Mouse (Mus musculus) heart, embryonic 11.5 days (tissue): ENCODE results near the gene Phyhipl. TPM values are rescaled to one million over a fixed set of nuclear protein-coding genes. Genes with fewer than 3 reads are reported as not detected.

Experiments
- ATAC-seq: fragments of 200-750 bp; cut with Nextera tagmentation; replicated peaks from 2 replicates; pipeline ENCODE4 v1.8.0; 2017; ENCODE audit warnings: moderate library complexity; ENCODE audit not compliant: insufficient number of reproducible peaks, low FRiP score, low TSS enrichment
- H3K27ac ChIP-seq: fragments of 300-500 bp; sonication (generic); 2 replicates; pipeline ENCODE4 v1.5.1; 2014; ENCODE audit warnings: mild to moderate bottlenecking, low read depth, low read length
- H3K27me3 ChIP-seq: fragments of 300-500 bp; sonication (generic); 2 replicates; pipeline ENCODE4 v1.6.1; 2014; ENCODE audit warnings: mild to moderate bottlenecking, low read length, mixed read lengths; ENCODE audit not compliant: control insufficient read depth, insufficient read depth
- H3K36me3 ChIP-seq: fragments of 300-500 bp; sonication (generic); 2 replicates; pipeline ENCODE4 v1.6.1; 2014; ENCODE audit warnings: mild to moderate bottlenecking, low read length, moderate library complexity, mixed read lengths; ENCODE audit not compliant: control insufficient read depth, insufficient read depth
- H3K4me1 ChIP-seq: fragments of 300-500 bp; sonication (generic); 2 replicates; pipeline ENCODE4 v1.6.1; 2014; ENCODE audit warnings: low read length; ENCODE audit not compliant: control insufficient read depth, insufficient read depth
- H3K4me2 ChIP-seq: fragments of 300-500 bp; sonication (generic); 2 replicates; pipeline ENCODE4 v1.6.1; 2014; ENCODE audit warnings: mild to moderate bottlenecking, moderate library complexity
- H3K4me3 ChIP-seq: fragments of 300-500 bp; sonication (generic); 2 replicates; pipeline ENCODE4 v1.5.1; 2014; ENCODE audit warnings: low read depth, low read length
- H3K9ac ChIP-seq: fragments of 300-500 bp; sonication (generic); 2 replicates; pipeline ENCODE4 v1.6.1; 2014; ENCODE audit warnings: mild to moderate bottlenecking, low read depth, low read length, moderate library complexity
- H3K9me3 ChIP-seq: fragments of 300-500 bp; sonication (generic); replicated peaks from 2 replicates; pipeline ENCODE4 v1.6.1; 2016; ENCODE audit warnings: low read length; ENCODE audit not compliant: control insufficient read depth
- WGBS: fragments of 180-500 bp; shearing (Covaris S2); extraction: QIAGEN DNeasy Blood & Tissue Kit; methylation state at CpG from one replicate; pipeline ENCODE4 v1.1.7; 2014; ENCODE audit not compliant: insufficient replicate concordance; 5-methylcytosine and 5-hydroxymethylcytosine counted together
- polyA plus RNA-seq: library from polyadenylated mRNA; unstranded; fragments of >200 nt; fragmentation: Nextera tagmentation; extraction: Ambion mirVana; gene quantifications from 2 replicates; pipeline ENCODE4 v1.2.1, GENCODE M21; 2014

The Phyhipl gene
- polyA plus RNA-seq, 1 experiment from 2014 or later: 2.6 TPM

DNA sequence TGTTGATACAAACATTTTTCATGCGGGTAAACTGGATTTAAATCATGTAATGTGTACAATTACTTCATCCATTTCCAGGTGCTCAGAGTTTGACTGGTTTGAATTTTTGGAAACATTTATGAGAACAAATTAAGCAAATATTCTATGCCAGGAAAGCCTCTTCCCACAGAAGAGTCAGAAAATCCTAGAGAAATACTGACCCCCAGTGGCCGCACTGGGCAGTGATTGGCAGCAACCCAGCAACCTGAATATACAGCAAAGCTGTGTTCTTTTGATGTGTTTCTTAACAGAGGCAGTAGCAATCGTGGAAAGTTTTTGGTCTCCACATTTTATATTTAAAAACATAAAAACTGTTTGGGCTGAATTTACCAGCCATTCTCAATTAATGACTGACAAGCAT lies 92.1 kb downstream of the Phyhipl start:
- Histone ChIP-seq H3K4me3 (no peak overlapping the region), H3K9me3 (no peaks in the 10 kb centered on the region), H3K4me1 (no peaks in the 10 kb centered on the region), H3K27ac (no peak overlapping the region), H3K9ac (no peak overlapping the region), H3K36me3 (no peaks in the 10 kb centered on the region), H3K27me3 (no peaks in the 10 kb centered on the region), H3K4me2 (no peak overlapping the region)
- ATAC-seq: no peak
- WGBS: 25% methylated on average over 3 of the region's 3 CpGs

- Histone ChIP-seq H3K4me3 (no peak overlapping the region), H3K9ac (no peak overlapping the region), H3K36me3 (no peaks in the 10 kb centered on the region), H3K27me3 (no peaks in the 10 kb centered on the region), H3K9me3 (no peaks in the 10 kb centered on the region), H3K27ac (no peak overlapping the region), H3K4me1 (no peaks in the 10 kb centered on the region), H3K4me2 (no peak overlapping the region)
- WGBS: 79% methylated on average over 3 of the region's 3 CpGs
- ATAC-seq: no peak
Observed at GRCm38 (mm10) chr10:70552531-70552930, 103.2 kb downstream of the Phyhipl start.

DNA sequence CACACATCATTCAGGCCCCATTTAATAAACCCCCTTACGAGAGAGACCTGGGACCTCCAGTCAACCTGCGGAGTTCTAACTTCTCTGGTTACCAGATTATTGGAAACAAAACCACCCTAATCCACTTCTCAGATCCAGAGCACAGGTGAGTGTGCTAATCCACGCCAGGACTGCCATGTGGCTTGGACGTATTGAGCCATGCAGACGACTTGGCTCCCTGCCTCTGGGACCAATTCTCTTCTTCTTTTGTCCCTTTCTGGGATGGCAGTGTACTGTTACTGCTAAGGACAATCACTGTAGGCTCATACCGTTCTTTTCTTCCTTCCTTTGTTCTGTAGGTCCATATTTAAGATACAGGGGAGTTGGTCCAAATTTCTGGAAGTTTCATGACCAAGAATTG lies 112.9 kb downstream of the Phyhipl start:
- Histone ChIP-seq H3K27me3 (no peaks in the 10 kb centered on the region), H3K4me2 (no peak overlapping the region), H3K4me3 (no peak overlapping the region), H3K36me3 (no peaks in the 10 kb centered on the region), H3K4me1 (no peaks in the 10 kb centered on the region), H3K9ac (no peak overlapping the region), H3K9me3 (no peaks in the 10 kb centered on the region), H3K27ac (no peak overlapping the region)
- no peak for ATAC-seq
- WGBS: 78% methylated on average over 6 of the region's 6 CpGs

GRCm38 (mm10) chr10:70540456-70541195 lies 115.1 kb downstream of the Phyhipl start:
- Histone ChIP-seq H3K9ac (no peak overlapping the region), H3K4me2 (no peak overlapping the region), H3K27me3 (no peaks in the 10 kb centered on the region), H3K4me3 (no peak overlapping the region), H3K27ac (no peak overlapping the region), H3K4me1 (no peaks in the 10 kb centered on the region), H3K36me3 (peaks cover 4% of the 10 kb centered on the region; the same call in 1 of the 2 replicates), H3K9me3 (no peaks in the 10 kb centered on the region)
- 81% methylated on average over 9 of the region's 9 CpGs for WGBS
- ATAC-seq: no peak

DNA sequence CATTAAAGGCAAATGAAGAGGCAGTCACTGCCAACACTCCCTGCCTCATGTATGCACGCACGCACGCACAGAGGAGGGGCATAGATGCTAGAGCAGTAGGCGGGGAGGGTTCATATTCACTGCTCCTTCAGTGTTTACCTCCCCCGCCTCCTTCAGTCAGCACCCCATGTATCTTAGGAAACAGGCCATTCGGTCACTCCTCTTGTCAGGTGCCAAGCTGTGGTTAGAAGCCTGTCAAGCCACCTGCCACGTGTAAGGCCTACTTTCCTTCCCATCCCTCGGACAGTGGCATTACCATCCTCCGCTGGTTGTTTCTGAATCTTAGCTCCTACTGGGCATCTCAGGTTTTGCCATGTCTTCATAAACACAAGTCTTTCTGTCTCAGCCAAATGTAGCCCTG lies 116.5 kb downstream of the Phyhipl start:
- WGBS: 81% methylated on average over 9 of the region's 9 CpGs
- no peak for ATAC-seq

DNA sequence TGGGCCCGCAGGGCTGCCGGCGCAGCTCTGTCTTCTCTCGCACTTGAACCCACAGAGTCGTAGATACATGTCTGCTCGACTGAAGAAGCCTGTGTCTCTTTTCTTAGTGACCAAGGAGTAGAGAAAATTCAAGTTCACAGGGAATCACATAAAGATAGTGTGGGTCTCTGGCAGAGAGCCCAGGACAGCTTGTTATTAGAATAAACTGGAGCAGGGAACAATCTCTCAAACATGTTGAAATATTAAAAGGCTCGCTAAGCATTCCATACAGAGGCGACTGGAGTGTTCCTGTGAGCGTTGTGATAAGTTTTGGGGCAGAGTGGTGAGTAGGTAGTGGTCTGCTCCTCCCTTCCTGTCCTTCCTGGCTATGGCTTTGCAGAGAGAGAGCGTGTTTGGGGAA lies 118.1 kb downstream of the Phyhipl start:
- no peak overlapping the region for H3K4me2 ChIP-seq
- no peaks in the 10 kb centered on the region for H3K27me3 ChIP-seq
- no peak overlapping the region for H3K4me3 ChIP-seq
- no peaks in the 10 kb centered on the region for H3K9me3 ChIP-seq
- peaks cover 7% of the 10 kb centered on the region for H3K36me3 ChIP-seq
- H3K9ac ChIP-seq: no peak overlapping the region
- 75% methylated on average over 10 of the region's 10 CpGs for WGBS
- no peak overlapping the region for H3K27ac ChIP-seq
- H3K4me1 ChIP-seq: no peaks in the 10 kb centered on the region
- no peak for ATAC-seq

More for the DNA sequence above, 116.5 kb downstream of the Phyhipl start:
- Histone ChIP-seq H3K4me2 (no peak overlapping the region), H3K27ac (no peak overlapping the region), H3K4me1 (no peaks in the 10 kb centered on the region), H3K36me3 (peaks cover 7% of the 10 kb centered on the region), H3K9me3 (no peaks in the 10 kb centered on the region), H3K27me3 (no peaks in the 10 kb centered on the region), H3K4me3 (no peak overlapping the region), H3K9ac (no peak overlapping the region)

DNA sequence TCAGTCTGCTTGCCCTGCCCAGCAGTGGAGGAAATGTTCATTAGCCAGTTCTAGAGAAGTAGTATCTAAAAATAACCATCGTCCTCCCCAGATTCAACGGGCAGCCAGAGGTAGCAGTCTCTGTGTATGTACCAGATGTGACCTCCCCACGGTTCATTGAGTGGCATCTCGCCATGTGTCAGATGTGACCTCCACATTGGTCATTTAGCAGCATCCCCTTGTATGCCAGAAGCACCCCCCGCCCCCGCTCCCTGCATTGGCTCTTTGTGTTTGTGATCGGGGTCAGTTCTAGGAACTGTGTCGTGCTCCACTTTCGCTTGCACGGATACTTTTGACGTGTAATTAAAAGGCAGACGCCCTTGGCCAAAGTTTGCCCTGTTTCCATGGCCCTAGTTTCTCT lies 120.4 kb downstream of the Phyhipl start:
- no peak overlapping the region for H3K9ac ChIP-seq
- H3K9me3 ChIP-seq: no peaks in the 10 kb centered on the region
- WGBS: 82% methylated on average over 12 of the region's 12 CpGs
- no peak overlapping the region for H3K4me3 ChIP-seq
- ATAC-seq: no peak
- H3K4me2 ChIP-seq: no peak overlapping the region
- H3K4me1 ChIP-seq: no peaks in the 10 kb centered on the region
- no peaks in the 10 kb centered on the region for H3K27me3 ChIP-seq
- no peak overlapping the region for H3K27ac ChIP-seq
- peaks cover 7% of the 10 kb centered on the region for H3K36me3 ChIP-seq

- no peaks in the 10 kb centered on the region for H3K4me1 ChIP-seq
- no peak overlapping the region for H3K27ac ChIP-seq
- no peak overlapping the region for H3K9ac ChIP-seq
- peaks cover 7% of the 10 kb centered on the region for H3K36me3 ChIP-seq
- 85% methylated on average over 10 of the region's 10 CpGs for WGBS
- H3K27me3 ChIP-seq: no peaks in the 10 kb centered on the region
- H3K9me3 ChIP-seq: no peaks in the 10 kb centered on the region
- no peak for ATAC-seq
- H3K4me3 ChIP-seq: no peak overlapping the region
- no peak overlapping the region for H3K4me2 ChIP-seq
Observed at GRCm38 (mm10) chr10:70534571-70534970, 121.2 kb downstream of the Phyhipl start.

DNA sequence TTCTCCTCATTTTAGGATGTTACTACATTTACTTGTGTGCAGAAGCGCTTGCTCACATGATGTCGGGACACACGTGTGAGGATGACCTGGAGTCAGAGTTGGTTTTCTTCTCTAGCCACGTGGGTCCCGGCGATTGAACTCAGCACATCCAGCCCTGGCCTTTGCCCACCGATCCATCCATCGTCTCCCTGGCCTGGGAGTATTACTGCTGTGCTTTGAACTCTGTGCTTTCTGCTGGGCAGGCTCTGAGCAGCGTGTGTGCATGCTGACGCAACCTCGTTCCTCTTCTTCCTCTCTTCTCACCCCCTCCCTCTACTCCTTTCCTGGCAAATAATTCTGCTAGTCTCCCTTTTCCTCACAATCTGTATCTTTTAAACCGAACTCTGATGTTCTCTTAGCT lies 121.8 kb downstream of the Phyhipl start:
- Histone ChIP-seq H3K9ac (no peak overlapping the region), H3K4me1 (no peaks in the 10 kb centered on the region), H3K27me3 (no peaks in the 10 kb centered on the region), H3K36me3 (peaks cover 7% of the 10 kb centered on the region), H3K27ac (no peak overlapping the region), H3K4me3 (no peak overlapping the region), H3K4me2 (no peak overlapping the region), H3K9me3 (no peaks in the 10 kb centered on the region)
- 76% methylated on average over 12 of the region's 12 CpGs for WGBS
- ATAC-seq: no peak
